26 mouse cellular contexts compared by ENCODE assay signal in the genomic region with DNA sequence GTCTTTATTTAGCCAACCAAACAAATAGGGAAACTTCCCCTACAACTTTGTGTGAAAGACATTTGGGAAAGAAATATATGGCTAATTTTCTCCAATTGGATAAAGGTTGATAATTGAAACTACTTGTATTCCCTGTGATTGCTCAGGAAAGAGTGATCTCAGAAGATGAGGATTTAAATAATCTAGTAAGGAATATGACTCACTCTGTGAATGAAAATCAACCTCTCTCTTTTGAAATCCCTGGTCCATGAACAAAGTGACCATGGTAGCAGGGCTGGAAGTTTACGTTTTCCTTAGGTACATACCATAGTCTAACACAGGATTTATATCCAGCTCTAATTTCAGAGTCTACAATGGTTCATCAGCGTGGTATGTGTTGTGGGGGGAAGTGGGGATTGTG. TPM values are rescaled to one million over a fixed set of nuclear protein-coding genes. Genes with fewer than 3 reads are reported as not detected.
DNase-seq lines count a peak whose midpoint lies in the region; ATAC-seq and TF ChIP-seq lines count a peak whose summit lies in the region.
"Had no signal": no experiment of that assay in that cellular context is flagged by ENCODE, and none has a peak within 500 bp of the region (broad histone marks: within the 10 kb centered on the region; RNA-seq: fewer than 3 reads in every experiment).

No protein-coding gene starts in this region.

- POLR2A ChIA-PET in Patski (lab: Charles Lee) = no interaction called here

- H3K36me3 ChIP-seq in intestine, embryonic 16.5 days (ENCODE audit: control insufficient read depth, insufficient read depth, low read length) = no peaks in the 10 kb centered on the region
- H3K36me3 ChIP-seq: embryonic facial prominence, embryonic 13.5 days; embryonic facial prominence, embryonic 15.5 days; forebrain, embryonic 10.5 days; forebrain, embryonic 15.5 days; G1E had no signal

- in situ Hi-C loops in Patski (cut with MboI; ENCODE audit: low pct_unique_long_range_greater_than_20kb) = no loop called here

- H3K4me1 ChIP-seq in intestine, embryonic 16.5 days (ENCODE audit: control insufficient read depth, insufficient read depth, low read length) = 0 out of 2 replicates have a peak, but pooled peaks cover 4% of the 10 kb centered on the region
- H3K4me1 ChIP-seq: embryonic facial prominence, embryonic 13.5 days; embryonic facial prominence, embryonic 15.5 days; forebrain, embryonic 10.5 days; forebrain, embryonic 13.5 days; forebrain, embryonic 15.5 days had no signal

- peak; percentile 87 for DNase-seq in Muller cell, postnatal 12 days (ENCODE audit: inconsistent ontology term)
- DNase-seq in Patski (ENCODE audit: low read depth, low spot score) = peak; percentile 56
- no peak for DNase-seq in thymus, postnatal 36 days
- DNase-seq in lung, postnatal 14 days = no peak
- DNase-seq: adrenal gland, adult 2 months; adrenal gland, postnatal 10 days; adrenal gland, postnatal 25 days; B cell, adult 2 months; cerebellum, adult 11 months; cerebellum, adult 18-20 months; cerebellum, adult 8-10 months; cerebellum, adult 9-11 months; cerebellum, postnatal 14 days; cerebellum, postnatal 36 days; embryo, embryonic 11 days; forebrain, postnatal 0 days had no signal

- no peaks in the 10 kb centered on the region for H3K27me3 ChIP-seq in Patski
- no peaks in the 10 kb centered on the region for H3K27me3 ChIP-seq in intestine, embryonic 16.5 days (replicated peaks; ENCODE audit: control insufficient read depth, insufficient read depth, low read length)
- H3K27me3 ChIP-seq: CH12.LX; embryonic facial prominence, embryonic 13.5 days; embryonic facial prominence, embryonic 15.5 days; forebrain, embryonic 13.5 days; forebrain, embryonic 15.5 days had no signal

- H3K9me3 ChIP-seq in intestine, embryonic 16.5 days (ENCODE audit: control insufficient read depth, low read length) = no peaks in the 10 kb centered on the region
- H3K9me3 ChIP-seq: embryonic facial prominence, embryonic 13.5 days; embryonic facial prominence, embryonic 15.5 days; forebrain, embryonic 10.5 days; forebrain, embryonic 13.5 days; forebrain, embryonic 15.5 days; G1E had no signal

- 71% methylated on average over 2 of the region's 2 CpGs for WGBS in intestine, embryonic 16.5 days

- CTCF ChIA-PET in Patski (lab: Charles Lee) = interaction anchor here (0.9 to 2.6 kb wide), 7 partner anchors 11 to 251 kb away, joined by 3 to 10 read pairs (median 3); no protein-coding TSS in a partner anchor

- no peak overlapping the region for H3K4me3 ChIP-seq in intestine, embryonic 16.5 days (ENCODE audit: low read length)
- H3K4me3 ChIP-seq: embryonic facial prominence, embryonic 13.5 days; embryonic facial prominence, embryonic 15.5 days; erythroblast, embryonic 14.5 days; forebrain, embryonic 10.5 days; forebrain, embryonic 13.5 days; forebrain, embryonic 15.5 days had no signal

- H3K27ac ChIP-seq in intestine, embryonic 16.5 days (ENCODE audit: low read length) = no peak overlapping the region
- H3K27ac ChIP-seq: embryonic facial prominence, embryonic 13.5 days; embryonic facial prominence, embryonic 15.5 days; forebrain, embryonic 10.5 days; forebrain, embryonic 13.5 days; forebrain, embryonic 15.5 days had no signal

- peak; percentile 61 for ATAC-seq in Patski
- ATAC-seq in intestine, embryonic 16.5 days = no peak
- ATAC-seq: CD4-positive, CD25-positive, alpha-beta regulatory T cell, adult 4 months; forebrain, embryonic 13.5 days; forebrain, embryonic 15.5 days; forebrain, postnatal 0 days had no signal

- no peak overlapping the region for H3K9ac ChIP-seq in intestine, embryonic 16.5 days (ENCODE audit: low read depth, low read length)
- H3K9ac ChIP-seq: embryonic facial prominence, embryonic 13.5 days; embryonic facial prominence, embryonic 15.5 days; forebrain, embryonic 13.5 days; forebrain, embryonic 15.5 days; forebrain, postnatal 0 days had no signal

- no peak for TF ChIP-seq CTCF in Patski (IDR thresholded peaks at IDR 0.05)

- no peak overlapping the region for H3K4me2 ChIP-seq in intestine, embryonic 16.5 days (ENCODE audit: low read depth, low read length)
- H3K4me2 ChIP-seq: embryonic facial prominence, embryonic 13.5 days; embryonic facial prominence, embryonic 15.5 days; forebrain, embryonic 13.5 days; forebrain, embryonic 15.5 days had no signal

RNA-seq across cellular contexts. Expression of a gene that starts 52.7 kb away (rescaled TPM):
- 20.4 TPM for polyA plus RNA-seq in Patski (2021)
- 17.9 and 19.3 TPM in 2 replicates for polyA plus RNA-seq in intestine, embryonic 16.5 days (2015; fragmentation: Nextera tagmentation; extraction: Ambion mirVana)
- polyA plus RNA-seq: G1E had no signal

Comparison
In these comparisons a context has a peak if more than half of its experiments do, and no peak if none do; other contexts are left out.
1. DNase-seq: peak in Muller cell, postnatal 12 days (single experiment) and Patski (single experiment); none in thymus, postnatal 36 days (0 of 2) and lung, postnatal 14 days (single experiment).